Mouse (Mus musculus) spleen, postnatal 10 days (tissue): ENCODE measurements around the gene Zcchc24.

Experiments used
- DNase-seq, 2 experiments: peaks; one replicate each; pipeline ENCODE4 v3.0.0; 2021 to 2022; ENCODE audit warnings: low spot score in 2 of 2

Zcchc24 gene

DNA sequence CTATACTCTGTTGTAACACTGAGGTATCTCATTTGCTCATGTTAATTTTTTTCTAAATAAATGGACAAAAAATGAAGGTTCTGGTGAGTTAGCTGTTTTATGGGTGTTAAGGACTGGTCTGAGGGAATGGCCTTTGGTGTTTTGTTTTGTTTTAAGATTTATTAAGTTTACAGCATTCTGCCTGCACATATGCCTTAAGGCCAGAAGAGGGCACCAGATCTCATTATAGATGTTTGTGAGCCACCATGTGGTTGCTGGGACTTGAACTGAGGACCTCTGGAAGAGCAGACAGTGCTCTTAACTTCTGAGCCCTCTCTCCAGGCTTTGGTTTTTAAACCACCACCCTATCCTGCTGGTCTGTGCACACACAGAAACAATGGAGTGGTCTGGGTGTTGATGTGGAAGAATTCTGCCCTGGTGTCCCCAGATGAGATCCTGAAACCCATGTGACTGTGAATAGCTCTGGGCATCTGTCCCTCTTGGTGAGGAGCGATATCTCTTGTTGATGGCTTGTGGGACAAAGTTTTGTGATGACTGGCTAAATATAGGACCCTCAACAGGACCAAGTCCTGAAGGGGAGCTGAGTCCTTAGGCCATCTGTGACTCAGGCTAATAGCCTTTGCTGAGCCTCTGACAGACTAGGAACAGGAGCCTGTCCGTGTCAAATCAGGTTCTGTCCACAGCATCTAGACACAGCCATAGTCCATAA is 102.0 kb downstream of the Zcchc24 start:
- DNase-seq = no peak

GRCm38 (mm10) chr14:25665314-25665970 is 103.4 kb downstream of the Zcchc24 start:
- DNase-seq = no peak

DNA sequence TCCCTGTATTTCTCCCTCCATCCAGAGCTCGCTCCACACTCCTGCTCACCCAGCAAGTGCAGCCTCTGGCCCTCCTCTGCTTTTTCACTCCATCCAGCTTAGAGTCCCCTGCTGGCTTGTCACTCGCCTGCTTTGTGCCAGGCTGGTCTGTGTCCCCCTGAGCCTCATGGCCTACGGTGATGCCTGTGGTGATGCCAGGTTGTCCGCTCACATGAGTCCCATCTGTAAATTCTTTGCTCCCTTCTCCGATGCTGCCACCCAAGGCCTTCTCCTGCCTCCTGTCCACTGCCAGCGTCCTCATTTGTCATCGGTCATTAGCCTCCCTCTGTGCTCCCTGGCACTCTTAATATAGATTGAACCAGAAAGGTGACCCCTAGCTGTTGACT is 104.5 kb downstream of the Zcchc24 start:
- no peak for DNase-seq

- no peak for DNase-seq
These were observed 105.1 kb downstream of the Zcchc24 start for GRCm38 (mm10) chr14:25663649-25664309.
